Mouse (Mus musculus): ENCODE results near the gene Ctns.

GRCm38 (mm10) chr11:73199879-73200278 is 1.0 kb upstream of the Ctns start:
- TF ChIP-seq CTCF (IDR thresholded peaks at IDR 0.05; ENCODE audit: low read depth) (no peak), EP300 (IDR thresholded peaks at IDR 0.05; ENCODE audit: low read depth) (no peak)

Measured in heart, postnatal 0 days (tissue).